Mouse (Mus musculus): ENCODE data around the gene Pmpca.

Gene Pmpca

DNA sequence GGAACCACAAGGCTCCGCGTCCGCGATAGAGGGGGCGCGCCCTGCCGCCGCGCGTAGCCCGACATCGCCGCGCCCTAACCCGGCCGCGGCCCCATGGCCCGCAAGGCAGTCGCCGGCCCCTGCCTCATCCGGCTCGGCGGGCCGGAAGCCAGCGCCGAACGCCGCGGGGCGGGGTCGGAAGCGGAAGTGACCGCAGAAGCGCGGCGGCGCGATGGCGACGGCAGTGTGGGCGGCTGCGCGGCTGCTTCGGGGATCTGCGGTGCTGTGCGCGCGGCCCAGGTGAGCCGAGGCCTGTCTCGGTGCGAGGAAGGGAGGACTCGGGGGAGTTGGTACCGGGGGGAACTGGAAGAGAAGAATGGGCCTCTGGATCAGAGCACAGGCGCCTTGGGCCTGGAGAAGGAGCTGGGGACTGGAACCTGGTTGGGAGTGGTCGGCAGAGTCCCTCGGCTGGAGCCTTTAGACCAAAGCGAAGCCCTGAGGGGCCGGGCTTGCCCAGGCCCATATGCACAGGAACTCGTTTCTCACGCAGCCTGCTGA, at the start of gene Pmpca, which contains the start of gene Entr1:
Pmpca (plus strand) TSS at position 186 of the 537 bp plus-strand sequence.
Entr1 (minus strand) TSS at position 163 of the 537 bp plus-strand sequence.
- DNase-seq (ENCODE audit: extremely low read depth, insufficient read length, low spot score): peak; percentile 83

DNA sequence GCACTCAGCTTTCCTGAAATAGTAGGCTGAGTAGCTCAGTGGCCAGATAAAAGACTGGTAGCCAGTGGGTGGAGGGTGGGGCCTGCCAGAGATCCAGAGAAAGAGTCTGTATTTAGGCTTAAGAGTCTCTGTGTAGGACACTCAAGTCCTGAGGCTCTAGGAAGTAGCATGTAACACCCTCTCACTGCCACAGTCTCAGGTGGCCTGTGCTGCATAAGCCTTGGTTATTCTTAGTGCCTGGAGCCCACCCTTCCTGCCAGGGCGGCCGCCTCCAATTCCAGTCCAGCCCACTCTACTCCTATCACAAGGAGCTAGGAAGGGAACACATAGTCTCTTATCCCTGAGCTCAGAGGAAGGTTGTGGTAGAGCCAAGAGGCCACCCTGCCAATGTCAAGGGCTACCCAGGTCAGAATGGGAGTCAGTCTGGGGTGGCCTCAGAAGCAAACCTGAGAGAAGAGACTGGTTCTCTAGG, 47.6 kb upstream of the Pmpca start:
- no peak for DNase-seq (ENCODE audit: extremely low read depth, insufficient read length, low spot score)

DNA sequence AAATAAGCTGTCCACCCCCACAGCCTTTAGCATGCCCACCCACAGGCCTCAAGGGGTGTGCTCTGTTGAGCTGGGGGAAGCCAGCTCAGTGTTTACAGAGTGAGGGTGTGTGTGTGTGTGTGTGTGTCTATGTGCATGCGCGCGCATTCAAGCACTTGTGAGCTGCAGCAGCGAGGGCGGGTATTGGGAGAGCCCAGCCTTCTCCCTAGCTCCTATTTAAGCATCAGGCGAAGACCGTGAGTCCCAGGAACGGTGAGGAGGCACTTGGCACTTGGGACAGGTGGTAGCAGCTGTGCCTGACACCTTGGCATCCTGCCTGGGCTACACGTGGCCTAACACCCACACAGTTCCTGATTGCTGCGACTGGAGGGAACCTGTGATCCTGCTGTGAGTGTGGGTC, 47.1 kb upstream of the Pmpca start:
- no peak for DNase-seq (ENCODE audit: extremely low read depth, insufficient read length, low spot score)

DNA sequence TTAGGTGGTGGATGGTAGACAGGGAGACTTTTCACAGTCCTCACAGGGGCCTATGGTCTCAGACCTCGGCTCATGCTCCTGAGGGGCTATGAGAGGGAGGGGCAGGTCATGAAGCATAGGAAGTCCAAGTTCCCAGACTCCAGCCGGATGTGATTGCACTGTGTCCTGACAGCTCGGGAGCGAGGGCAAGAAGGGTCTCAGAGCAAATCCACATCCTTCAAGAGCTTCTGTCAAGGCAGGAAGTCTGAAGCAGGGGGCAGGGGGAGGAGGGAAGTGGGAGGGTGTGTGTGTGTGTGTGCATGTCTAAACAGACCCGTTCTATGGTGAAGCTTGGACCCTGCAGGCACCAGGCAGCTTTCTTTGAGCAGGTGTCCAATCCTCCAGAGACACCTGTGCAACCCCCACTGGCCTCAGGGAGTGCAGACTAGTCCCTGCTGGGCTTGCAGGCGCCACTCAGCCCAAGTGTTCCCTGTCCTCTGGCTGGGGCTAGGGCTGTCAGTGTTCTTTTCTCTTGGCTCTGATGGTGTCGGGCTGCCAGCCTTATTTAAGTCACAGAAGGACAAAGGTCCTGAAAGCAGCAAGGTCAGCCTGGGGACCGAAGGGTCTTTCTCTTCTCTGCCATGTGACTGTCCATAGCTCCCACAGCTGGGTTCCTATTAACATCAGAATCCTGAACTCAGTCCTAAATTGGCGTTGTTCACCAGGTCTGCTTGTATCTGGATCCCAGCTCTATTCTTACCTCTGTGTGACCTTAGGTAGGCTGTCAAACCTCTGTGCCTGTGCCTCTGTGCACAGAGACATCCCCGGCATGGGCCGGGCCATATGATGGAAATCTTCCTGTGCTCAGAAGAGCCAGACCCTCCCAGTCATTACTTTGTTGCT, 46.3 kb upstream of the Pmpca start:
- DNase-seq (ENCODE audit: extremely low read depth, insufficient read length, low spot score): no peak

DNA sequence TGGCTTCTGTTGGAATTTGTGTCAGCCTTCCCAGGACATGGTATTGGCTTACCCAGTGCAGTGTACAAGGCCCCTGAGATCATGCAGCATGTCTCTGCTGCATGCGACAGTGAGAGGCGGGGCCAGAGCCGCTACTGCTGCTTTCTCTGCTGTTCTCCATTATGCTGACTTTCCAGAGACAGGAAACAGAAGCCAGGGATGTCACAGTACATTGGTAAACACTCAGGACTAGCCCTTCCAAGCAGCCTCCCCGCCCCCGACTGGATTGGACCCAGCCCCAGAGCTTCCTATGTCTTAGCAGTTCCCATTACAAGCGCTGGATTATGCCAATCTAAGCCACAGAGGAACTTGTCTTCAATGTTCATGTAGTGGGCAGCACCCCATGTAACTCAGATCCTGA, 40.9 kb upstream of the Pmpca start:
- no peak for DNase-seq (ENCODE audit: extremely low read depth, insufficient read length, low spot score)

DNA sequence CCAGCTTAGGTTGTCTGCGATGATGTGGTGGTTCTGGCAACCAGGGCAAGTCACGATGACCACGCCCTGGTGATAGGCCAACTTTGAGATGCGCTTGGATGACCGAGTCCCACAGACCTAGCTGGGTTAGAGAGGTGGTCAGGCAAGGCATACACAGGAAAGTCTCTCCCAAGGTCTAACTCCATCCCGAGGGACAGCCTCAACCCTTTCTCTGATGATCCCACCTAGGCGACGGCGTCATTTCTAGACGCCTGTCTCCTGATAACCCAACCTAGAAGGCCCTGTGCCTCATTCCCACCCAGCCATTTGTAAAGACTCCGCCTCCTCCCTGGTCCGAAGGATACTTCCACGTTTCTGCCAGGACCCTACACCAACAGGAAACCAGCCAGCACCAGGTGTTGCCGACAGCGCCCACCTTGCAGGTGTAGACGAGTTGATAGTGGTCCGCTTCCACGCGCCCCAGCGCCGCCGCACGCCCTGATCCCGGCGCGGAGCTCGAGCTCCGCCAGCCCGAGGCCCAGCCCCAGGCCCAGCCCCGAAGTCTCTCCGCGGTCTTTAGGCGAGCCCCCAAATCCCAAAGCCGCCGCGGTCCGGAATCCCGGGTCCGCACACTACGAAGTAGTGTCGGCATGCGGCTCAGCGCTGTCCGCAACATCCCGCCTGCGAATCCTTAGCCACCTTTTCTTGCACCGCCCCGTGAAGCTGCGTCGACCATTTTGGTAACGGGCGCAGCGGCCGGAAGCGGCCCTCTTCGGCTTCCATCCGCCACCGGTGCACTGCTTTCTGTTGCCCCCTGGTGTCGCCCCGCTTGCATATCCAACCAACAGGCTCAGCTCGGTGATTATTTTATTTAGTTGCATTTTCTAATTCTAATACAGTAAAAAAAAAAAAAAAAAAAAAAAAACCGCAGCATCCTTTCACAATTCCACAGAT, 37.5 kb upstream of the Pmpca start, which contains the start of gene Dnlz:
Dnlz (minus strand) TSS at position 753 of the 933 bp plus-strand sequence.
- peak; percentile 88 for DNase-seq (ENCODE audit: extremely low read depth, insufficient read length, low spot score)

DNA sequence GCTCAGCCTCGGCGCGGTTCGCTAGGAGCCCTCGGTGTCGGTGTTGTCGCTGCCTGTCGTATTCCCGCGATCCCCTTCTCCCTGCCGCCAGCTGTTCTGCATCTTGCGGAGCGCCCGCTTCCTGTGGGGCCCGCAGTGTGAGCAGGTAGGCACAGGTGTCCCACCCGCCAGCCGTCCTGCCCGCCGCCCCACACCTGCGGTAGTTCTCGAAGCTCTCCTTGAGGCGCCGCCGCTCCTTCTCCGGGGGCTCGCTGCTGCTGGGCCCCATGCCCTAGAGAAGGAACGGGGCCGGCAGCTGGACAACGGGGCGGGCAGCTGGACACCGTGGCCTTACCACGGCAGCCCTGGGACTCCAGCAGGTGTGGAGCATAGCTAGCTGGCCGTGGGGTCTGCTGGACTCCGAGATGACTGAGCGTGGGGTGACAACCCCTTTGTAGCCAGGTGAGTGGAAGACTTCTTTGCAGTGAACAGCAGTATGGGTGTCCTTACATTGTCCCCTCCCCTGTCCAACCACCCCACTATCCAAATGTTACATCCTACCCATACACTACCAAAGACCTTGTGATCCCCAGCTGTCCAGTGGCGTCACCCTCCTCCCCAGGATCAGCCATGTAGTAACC, 36.7 kb upstream of the Pmpca start:
- no peak for DNase-seq (ENCODE audit: extremely low read depth, insufficient read length, low spot score)

DNA sequence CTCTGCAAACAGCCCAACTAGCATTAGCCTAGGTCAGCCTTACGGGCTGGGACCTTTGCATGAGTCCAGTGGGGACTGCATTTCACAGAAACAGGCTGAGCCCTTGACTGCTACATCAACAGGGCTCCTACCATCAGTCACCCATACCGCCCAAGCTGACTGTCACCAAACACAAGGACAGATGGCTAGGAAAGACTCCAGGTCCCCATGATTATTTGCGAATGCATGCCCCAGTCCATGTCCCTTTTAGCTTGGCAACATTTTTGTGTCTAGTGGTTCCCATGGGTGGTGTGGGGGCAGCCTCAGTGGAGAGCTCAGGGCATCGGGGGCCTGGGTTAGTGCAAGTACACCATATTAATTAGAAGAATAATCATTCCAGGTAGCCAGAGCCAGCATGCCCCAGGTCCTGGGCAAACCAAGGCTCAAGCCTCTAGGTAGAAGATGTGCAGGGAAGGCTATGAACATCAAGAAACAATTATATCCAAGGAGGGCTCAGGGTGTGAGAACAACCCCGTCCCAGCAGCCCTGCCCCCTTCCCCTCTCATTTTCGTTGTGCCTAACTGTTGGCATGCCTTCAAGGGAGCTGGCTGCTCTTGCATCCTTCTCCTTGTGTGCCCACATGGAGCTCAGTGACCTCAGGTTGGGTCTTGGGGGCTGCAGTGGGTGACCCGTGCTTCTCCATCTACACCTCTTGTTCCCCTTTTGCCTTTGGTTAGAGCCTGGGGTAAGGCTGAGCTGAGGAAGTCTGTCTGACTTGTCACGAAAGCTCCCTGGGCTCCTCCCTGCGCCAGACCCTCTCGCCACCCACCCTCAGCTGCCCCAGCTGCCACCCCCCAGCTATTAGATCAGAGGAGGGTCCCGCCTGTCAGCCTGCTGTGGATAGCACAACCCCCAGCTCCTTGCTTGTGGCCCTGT, 35.8 kb upstream of the Pmpca start:
- no peak for DNase-seq (ENCODE audit: extremely low read depth, insufficient read length, low spot score)

DNA sequence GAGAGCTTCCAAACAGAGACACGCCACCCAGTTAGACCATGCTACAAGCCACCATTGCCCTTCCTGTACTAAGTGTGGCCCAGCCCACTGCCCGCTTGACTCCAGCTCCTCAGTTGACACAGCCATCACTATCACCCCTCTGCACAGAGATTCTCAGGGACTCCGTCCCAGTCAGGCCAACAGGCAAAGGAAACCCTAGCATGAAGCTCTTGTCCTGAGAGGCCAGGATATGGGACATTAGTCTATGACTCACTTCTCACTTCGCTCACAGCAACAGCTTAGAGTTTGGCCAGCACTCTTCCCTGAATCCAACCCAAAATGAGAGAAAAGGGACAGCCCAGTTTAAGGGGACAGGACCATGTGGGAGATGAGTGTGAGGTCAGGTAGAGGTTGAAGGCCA, 34.7 kb upstream of the Pmpca start:
- DNase-seq (ENCODE audit: extremely low read depth, insufficient read length, low spot score): no peak

DNA sequence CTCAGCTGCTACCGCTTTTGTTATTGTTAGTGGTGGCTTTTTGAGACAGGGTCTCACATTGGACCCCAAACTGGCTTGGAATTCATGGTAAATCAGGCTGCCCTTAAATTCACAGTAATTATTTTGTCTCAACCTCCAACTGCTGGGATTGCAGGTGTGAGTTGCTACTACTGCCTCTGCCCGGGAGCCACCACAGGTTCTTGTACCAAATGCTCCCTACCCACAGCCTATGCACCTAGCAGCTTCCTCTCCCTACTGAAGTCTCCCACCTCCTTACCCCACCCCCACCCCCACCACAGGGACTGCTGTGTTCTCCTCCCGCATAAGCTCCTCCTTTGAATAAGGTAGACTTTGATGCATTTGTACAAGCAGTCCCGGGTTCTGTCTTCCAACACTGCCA, 32.9 kb upstream of the Pmpca start:
- DNase-seq (ENCODE audit: extremely low read depth, insufficient read length, low spot score): no peak

DNA sequence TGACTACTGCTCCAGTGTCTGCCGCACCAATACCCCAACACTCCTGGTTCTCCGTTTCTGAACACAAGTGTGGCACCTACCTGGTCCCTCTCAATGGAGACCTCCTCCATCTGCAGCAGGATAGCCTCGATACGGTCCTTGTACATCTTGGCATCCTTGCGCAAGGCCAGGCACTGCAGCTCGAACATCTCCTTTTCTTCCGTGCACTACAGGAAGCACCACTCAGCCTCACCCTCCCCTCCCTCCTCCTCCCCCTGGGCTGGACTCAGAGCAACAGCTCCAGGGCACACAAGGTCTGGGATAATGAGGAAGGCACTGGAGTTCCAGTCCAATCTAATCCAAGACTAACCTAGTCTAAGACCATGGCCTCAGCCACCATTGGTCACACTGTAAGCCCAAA, 32.5 kb upstream of the Pmpca start:
- DNase-seq (ENCODE audit: extremely low read depth, insufficient read length, low spot score): no peak

DNA sequence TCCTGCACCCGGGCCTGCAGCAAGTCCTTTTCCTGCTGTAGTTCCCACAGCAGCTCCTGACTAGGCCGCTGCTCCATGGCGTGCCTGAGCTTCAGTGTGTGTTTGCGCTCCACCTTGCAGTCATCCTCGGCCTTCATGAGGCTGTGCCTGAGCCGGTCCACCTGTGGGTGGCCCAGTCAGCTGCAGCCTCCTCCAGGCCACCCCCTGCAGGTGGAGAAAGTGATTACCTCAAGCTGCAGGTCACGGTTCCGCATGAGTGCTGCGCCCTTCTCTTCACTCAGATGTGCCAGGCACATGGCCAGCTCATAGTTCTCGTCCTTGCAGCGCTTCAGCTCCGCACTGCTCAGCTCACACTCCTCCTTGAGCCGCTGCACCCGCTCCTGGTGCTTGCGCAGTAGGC, 31.7 kb upstream of the Pmpca start:
- no peak for DNase-seq (ENCODE audit: extremely low read depth, insufficient read length, low spot score)

DNA sequence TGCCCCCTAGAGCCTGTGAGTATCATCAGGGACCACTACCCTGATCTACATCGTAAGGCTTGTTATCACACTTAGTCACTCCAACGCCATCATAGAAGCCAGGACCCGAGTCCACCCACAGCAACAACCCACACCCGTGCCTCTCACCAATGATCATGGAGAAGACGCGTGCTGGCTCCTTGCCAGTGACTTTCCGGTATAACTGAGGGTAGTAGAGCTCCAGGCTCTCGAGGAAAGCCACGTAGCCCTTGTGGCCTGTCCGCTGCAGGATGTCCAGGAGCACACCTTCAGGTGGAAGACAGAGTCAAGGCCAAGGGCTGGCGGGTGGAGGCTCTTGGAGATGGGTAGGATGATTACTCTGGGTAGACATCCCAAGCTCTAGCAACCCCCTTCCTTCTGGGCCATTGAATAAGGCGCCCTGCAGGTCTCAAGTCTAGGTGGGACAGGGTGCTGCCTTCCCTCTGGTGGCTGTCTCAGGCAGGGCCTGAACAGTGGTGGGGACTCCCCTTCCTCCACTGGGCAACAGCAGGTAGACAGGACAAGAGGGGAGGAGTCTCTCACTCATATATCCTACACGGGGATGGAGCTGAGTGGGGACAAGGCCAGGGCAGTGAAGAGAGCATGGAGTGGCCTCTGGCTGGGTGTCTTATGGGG, 30.3 kb upstream of the Pmpca start:
- DNase-seq (ENCODE audit: extremely low read depth, insufficient read length, low spot score): no peak

DNA sequence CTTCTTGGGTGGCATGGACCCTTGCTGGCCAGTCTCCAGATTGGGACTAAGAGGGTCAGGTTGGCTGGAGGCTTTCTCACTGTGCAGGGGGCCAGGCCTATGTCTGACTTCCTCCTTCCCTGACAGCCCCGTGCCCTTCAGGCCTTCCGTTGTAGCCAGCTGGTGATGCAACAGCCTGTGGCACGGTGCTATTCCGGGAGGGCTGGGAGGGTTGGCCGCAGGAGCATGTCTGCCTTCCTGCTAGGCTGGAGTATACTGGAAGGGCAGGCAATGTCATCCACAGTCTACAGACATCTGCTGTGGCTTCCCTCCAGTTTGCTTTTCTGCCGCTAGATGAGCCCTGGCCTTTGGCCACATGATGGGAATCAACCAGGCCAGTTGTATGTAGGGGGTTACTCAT, 29.2 kb upstream of the Pmpca start:
- no peak for DNase-seq (ENCODE audit: extremely low read depth, insufficient read length, low spot score)

DNA sequence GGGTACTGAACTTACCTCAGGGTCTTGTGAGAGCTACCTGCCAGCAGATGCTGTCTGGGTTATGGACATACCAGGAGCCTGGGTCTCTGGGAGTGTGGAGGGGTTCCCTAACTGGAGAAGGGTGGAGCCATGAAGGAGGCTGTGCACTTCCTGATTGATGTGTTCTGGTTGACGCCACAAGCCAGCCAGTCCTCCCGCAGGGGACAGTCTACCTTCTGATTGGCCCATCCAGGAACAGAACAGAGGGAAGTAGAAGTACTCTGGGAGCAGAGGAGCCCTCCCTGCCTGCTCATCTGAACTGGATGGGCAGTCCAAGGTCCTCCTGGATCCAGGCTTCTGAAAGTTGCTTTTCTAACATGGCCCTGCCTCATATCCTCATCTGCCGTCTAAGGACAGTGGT, 28.4 kb upstream of the Pmpca start, which contains the start of gene Card9:
Card9 (minus strand) TSS at position 147 of the 400 bp plus-strand sequence.
- no peak for DNase-seq (ENCODE audit: extremely low read depth, insufficient read length, low spot score)

DNA sequence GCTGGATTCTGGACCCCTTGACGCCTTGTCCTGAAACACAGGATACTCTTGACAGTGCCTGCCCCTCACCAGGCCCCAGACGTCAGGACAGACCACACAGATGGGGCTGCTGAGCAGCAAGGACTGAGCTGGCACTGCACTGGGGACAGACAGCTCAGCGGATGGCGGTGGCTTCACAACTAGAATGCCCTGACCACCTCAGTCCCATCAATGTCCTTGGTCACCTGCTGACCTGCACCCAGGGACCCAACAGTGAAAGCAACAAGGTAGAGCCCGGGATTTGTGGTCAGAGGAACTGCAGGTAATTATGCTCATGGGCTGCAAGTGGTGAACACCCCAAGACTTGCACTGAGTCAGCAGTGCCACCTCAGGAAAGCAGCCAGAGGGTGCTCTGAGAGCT, 26.1 kb upstream of the Pmpca start:
- no peak for DNase-seq (ENCODE audit: extremely low read depth, insufficient read length, low spot score)

DNA sequence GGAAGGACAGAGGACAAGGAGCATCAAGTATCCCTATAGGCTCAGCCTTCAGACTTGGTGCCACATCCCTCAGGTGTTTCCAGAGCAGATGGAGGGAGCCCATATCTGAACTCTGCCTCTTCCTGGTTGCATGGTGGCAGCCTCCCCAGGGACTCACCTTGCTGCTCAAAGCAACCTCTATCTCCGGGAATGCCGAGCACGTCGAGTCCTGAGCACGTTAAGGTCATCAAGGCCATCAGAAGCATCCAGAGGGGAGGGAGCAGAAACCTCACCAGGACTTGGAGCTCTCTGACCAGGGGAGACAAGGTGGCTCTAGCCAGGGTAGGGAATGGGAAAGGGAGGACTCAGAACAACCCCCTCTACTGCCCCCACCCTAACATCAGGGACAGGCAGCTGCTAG, 25.7 kb upstream of the Pmpca start:
- DNase-seq (ENCODE audit: extremely low read depth, insufficient read length, low spot score): no peak

DNA sequence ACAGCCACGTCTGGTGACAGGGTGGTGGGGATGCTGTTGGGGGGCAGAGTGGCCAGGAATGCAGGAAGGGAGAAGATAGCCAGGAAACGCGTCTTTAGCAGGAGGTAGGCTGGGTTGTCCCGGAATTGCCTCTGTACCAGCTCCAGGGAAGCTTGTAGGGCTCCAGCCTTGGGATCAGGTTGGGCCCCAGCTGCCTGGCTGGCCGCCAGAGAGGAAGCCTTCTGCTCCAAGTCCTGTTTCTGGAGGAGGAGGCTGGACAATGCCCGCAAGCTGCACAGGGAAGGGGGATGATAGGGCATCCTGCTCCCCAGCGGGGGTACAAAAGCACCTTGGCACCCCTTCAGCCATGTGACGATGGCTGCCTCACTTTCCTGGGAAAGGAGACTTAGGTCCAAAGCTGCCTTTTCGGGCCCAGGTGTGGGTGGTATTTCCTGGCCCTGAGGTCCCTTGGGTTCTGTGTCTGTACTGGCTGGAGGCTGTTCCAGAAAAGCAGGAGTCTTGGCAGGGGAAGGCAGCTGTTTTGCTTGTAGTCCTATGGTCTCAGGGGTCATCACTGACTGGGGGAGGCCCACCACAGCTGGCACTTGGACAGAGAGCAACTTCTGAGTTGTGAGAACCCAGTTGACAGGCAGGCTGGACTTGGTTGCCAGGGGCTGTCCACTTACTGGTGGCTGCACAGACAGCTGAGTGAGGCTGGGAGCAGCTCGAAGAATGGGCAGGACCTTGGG, 24.2 kb upstream of the Pmpca start:
- no peak for DNase-seq (ENCODE audit: extremely low read depth, insufficient read length, low spot score)
